Mouse (Mus musculus): Measurements from ENCODE around the gene Gm49711.

Gm49711 gene

DNA sequence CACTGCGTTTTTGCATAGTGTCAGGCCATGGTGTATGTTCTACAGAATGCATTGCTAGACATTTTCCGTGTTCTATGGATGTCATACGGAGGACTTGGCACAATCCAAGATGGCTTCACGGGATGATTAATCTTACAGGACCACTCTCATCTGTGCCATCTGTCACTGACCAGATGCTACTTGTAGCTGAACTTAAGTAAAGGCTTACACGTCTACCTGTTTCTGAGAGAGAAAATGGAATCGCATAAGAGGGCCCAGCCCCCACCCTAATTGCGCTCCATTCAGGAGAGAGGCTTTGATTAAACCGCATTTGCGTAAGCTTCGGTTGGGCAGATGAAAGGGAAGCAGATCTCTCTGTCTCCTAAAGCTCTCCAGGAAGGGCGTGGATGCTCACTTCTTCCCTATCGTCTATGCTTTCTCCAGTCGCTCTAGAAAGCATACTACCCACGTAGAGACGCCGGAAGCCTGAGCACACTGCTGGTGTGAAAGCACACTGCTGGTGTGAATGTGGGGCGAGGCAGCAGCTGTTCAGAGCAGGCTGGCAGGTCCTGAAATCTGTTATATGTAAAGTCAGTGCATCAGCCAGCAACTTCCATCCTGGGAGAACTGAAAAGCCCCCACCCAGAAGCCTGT, 62.9 kb downstream of the Gm49711 start:
- no peak for DNase-seq (ENCODE audit: low spot score)

DNA sequence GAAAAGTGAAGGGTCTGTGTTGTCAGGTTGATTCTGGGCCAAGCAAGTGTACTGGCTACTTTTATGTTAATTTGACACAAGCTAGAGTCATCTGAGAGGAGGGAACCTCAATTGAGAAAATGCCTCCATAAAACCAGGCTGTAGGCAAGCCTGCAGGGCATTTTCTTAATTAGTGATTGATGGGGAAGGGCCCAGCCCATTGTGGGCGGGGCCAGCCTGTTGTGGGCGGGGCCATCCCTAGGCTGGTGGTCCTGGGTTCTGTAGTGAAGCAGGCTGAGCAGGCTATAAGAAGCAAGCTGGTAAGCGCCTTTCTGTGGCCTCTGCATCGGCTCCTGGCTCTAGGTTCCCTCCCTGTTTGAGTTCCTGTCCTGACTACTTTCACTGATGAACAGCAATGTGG, 69.1 kb downstream of the Gm49711 start:
- no peak for DNase-seq (ENCODE audit: low spot score)

DNA sequence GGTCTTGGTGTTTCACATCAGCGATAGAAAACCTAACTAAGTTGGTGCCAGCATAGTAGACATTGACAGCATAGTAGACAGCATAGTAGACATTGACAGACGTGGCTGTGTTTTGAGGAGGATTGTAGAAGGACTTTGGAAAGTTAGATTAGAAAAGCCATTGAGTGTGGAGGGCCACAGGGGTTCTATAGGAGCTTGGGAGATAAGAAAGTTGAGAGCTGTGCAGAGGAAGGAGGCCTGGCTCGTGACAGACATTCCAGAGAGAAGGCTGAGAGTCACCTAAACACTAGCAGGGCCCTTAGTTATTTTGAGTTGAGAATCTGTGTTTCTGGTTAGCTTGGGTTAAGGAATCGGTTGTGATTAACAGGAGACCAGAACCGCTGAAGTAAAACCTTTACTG, 69.5 kb downstream of the Gm49711 start:
- no peak for DNase-seq (ENCODE audit: low spot score)

DNA sequence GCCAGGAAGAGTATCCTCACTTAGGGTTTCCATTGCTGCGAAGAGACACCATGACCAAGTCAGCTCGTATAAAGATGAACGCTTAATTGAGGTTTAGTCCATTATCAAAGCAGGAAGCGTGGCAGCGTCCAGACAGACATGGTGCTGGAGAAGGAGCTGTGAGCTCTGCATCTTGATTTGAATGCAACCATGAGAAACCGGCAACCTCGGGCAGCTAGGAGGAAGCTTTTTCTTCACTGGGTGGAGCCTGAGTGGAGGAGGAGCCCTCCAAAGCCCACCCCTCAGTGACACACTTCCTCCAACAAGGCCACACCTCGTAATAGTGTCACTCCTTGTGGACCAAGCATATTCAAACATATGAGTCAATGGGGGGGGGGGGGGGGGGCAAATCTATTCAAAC, 71.7 kb downstream of the Gm49711 start:
- DNase-seq (ENCODE audit: low spot score), result no peak

DNA sequence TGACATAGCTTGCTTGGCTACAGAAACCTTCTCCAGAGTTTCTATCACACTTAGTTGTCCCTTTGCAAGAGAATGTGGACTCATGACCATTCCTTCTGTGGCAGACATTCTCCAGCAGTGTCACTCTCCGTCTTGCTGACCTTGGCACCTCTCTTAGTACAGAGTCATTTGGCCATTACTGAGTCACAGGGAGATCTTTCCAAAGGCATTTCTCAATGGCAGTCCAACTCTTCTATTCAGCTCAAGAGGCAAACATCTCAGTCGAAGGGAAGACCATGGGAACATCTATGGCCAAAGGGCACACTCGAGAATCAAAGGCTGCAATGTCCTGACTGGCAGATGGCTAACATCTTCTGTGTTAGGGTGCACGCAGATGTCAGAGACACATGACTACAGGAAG, 74.4 kb downstream of the Gm49711 start:
- no peak for DNase-seq (ENCODE audit: low spot score)

- no peak for DNase-seq (ENCODE audit: low spot score)
Observed at GRCm38 (mm10) chr16:92134148-92134764, 76.1 kb downstream of the Gm49711 start.

DNA sequence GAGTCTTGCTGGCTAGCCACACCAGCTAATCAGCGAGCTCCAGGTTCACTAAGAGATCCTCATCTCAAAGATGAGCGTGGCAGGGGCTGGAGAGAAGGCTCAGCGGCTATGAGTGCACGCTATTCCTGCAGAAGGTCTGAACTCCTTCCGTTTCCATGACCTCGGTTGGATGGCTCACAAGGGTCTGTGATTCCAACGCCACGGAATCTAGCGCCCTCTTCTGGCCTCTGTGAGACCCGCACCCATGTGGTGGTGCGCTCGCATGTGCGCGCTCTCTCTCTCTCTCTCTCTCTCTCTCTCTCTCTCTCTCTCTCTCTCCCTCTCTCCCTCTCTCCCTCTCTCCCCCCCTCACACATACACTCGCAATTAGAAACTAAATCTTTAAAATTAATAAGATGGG, 78.2 kb downstream of the Gm49711 start:
- DNase-seq (ENCODE audit: low spot score), result no peak

GRCm38 (mm10) chr16:92139386-92140261, 81.5 kb downstream of the Gm49711 start:
- DNase-seq (ENCODE audit: low spot score), result peak; percentile 57

DNA sequence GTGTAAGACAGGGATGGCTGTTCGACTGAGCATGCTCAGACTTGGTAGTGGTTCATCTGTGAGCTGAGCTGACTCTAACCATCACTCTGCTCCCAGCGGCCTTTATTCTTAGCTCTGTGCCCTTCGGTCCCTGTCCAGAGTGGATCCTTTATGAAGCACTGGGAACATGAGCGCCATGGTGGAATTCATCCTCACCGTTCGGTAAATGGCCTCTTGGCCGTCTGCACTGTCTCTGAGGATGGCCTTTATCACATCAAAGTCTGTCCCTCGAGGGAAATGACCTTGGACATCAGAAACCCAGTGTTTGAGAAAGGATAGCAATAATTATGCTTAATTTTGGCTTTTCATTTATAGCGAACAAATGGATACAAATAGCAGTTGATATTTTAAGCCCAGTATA, 82.2 kb downstream of the Gm49711 start:
- no peak for DNase-seq (ENCODE audit: low spot score)

- DNase-seq (ENCODE audit: low spot score), result no peak
Observed at GRCm38 (mm10) chr16:92141021-92141420, 82.9 kb downstream of the Gm49711 start.

- peak; percentile 72 for DNase-seq (ENCODE audit: low spot score)
Observed at GRCm38 (mm10) chr16:92142426-92143012, 84.4 kb downstream of the Gm49711 start.

DNA sequence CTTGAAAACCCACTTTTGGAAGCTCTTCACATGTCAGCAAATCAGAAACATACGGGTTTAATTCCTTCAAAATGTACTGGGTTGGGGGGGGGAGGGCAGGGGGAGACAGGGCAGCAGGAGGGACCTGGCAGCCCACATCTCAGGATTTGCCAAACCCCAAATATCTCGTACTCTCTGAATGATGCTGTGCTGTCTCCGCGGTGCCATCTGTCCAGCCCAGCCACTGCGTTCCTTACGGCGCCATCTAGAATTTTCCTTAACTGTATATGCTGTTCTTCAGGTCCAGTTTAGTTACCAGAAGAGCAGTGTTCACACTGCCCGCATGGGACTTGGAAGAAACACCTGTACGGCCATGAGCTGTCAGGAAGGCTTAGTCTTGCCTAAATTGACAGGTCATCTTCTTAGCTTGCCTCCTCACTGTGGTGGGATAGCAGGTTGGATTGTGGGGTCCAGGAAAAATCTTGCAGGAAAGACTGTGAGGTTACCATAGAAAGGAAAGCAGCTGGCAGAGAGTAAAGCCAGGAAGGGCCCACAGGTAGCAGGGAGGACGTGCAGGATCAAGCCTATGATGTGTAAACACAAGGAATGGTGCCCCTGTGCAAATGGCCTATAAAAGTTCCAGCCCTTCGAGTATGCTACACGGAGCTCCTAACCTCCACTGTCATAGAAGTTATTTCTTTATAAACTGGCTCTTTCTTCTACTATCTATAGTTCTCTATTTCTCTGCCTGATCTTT, 89.7 kb downstream of the Gm49711 start:
- DNase-seq (ENCODE audit: low spot score), result no peak

- no peak for DNase-seq (ENCODE audit: low spot score)
Observed at GRCm38 (mm10) chr16:92148367-92148728, 90.2 kb downstream of the Gm49711 start.

DNA sequence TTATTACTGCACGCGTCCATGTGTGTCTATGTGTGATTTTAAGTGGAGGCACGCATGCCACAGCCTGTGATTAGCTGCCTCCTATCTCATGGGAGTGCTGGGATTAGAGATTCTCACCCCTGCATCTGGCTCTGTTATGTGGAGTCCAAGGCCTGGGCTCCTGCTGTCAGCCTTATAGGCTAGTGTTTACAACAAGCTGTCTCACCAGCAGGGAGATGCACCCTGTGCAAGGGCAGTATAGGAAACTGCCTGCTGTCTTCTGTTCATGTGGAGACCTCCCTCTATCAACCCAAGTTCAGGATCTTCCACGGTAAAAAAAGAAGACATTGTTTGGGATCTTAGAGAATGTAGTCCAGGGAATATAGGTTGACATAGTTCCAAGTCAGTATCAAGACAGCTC, 92.9 kb downstream of the Gm49711 start:
- no peak for DNase-seq (ENCODE audit: low spot score)

GRCm38 (mm10) chr16:92158021-92158455, 99.9 kb downstream of the Gm49711 start:
- peak; percentile 45 for DNase-seq (ENCODE audit: low spot score)

- peak; percentile 67 for DNase-seq (ENCODE audit: low spot score)
Observed at GRCm38 (mm10) chr16:92158461-92159091, 100.5 kb downstream of the Gm49711 start.

- DNase-seq (ENCODE audit: low spot score), result no peak
Observed at GRCm38 (mm10) chr16:92159114-92159513, 101.0 kb downstream of the Gm49711 start.

DNA sequence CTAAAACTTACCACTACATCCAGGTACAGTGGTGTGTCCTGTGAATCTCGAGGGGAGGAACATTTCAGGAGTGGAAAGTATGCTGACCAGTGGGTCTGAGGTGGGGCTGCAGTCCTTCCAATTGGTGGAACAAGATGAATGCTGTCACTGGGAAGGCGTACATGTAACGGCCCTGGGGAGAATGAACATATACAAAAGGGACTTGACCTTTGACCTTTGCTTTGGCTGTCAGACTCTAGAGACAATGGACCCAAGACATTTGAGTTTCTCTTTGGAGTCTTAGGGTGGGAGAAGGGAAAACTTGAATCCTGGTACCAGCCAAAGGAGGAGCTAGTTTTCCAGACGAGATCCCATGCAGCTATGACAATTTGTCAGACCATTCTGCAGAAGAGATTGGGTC, 104.2 kb downstream of the Gm49711 start:
- DNase-seq (ENCODE audit: low spot score), result no peak

GRCm38 (mm10) chr16:92163545-92163944, 105.4 kb downstream of the Gm49711 start:
- DNase-seq (ENCODE audit: low spot score), result no peak

DNA sequence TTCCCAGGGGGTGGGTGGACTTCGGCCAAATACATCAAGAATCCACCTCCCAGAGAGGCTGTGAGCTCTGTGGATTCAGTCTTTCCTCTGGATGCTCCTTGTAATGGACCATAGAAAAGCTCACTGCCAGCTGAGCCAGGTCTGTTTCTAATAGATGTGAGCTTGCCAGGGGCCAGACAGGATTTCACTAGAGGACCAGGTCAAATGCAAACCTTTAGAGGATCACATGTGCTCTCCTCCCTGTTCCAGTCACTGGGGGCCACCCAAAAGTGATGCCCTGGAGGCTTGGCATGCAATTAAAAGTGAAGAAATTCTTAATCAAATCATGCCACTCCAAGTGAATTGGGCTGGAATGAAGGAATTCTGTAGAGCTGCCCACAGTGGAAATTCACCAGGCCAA, 117.9 kb downstream of the Gm49711 start:
- no peak for DNase-seq (ENCODE audit: low spot score)

DNA sequence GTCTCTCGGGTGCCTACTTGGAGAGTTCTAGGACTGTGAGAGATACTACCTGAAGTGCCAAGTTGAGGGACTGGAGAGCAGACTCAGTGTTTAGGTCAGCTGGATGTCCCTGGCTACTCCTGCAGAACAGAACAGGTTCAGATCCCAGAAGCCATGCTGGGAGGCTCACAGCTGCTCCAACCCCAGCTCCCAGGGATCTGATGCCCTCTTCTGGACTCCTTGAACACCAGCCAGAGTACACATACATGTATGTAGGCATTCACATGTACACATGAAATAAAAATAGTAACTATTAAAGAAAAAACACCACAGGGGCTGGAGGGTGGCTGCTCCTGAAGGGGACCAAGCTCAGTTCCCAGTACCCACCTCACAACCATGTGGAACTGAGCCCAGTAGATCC, 119.6 kb downstream of the Gm49711 start:
- peak; percentile 17 for DNase-seq (ENCODE audit: low spot score)

- DNase-seq (ENCODE audit: low spot score), result no peak
Observed at GRCm38 (mm10) chr16:92179306-92179705, 121.2 kb downstream of the Gm49711 start.

Data from retina, embryonic 14.5 days (tissue).